In the genomic region with DNA sequence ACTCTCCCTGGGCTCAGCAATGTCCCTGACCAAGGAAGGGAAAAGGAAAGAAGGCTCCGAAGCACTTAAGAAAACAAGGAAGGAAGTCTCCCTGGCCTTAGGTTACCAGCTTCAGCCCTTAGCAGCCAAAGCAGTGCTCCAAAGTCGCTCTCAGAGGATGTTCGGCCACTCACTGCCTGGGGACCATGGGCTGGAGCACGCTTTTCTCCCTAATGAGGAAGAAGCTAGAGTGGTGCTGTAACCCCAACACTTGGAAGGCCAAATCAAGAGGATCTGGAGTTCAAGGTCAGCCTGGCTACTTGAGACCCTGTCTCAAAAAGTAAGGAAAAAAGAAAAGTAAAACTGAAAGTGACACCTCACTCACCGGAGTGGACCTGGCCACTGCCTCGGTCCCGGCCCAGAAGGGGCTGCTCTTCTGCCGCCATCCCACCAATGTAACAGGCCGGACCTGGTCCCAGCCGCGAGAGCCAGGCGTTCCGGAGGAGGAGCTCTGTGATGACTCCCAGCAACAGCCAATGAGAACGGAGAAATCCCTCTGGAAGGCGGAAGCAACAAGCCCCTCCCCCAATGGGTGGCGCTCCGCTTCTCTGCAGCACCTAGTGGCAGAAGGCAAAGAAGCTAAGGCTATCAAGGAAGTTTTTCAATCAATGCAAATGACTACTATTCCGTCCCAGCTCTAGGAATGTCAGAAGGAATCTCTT, we compare ENCODE assay signal across 8 mouse cellular contexts. TPM values are rescaled to one million over a fixed set of nuclear protein-coding genes. Genes with fewer than 3 reads are reported as not detected.
DNase-seq lines count a peak whose midpoint lies in the region; ATAC-seq and TF ChIP-seq lines count a peak whose summit lies in the region.

Tpcn2 (minus strand) TSS at position 525 of the 701 bp plus-strand sequence.

- peak; percentile 95 for DNase-seq in MN1 (ENCODE audit: low spot score)
- peak; percentile 96 for DNase-seq in cerebellum, adult 9-10 months
- peak; percentile 92 for DNase-seq in hindbrain, embryonic 10.5 days (ENCODE audit: low spot score)
- peak; percentile 93 for DNase-seq in layer of hippocampus, adult 9-11 months
- peak; percentile 99 for DNase-seq in lung, postnatal 0 days (ENCODE audit: low spot score)
- peak; percentile 84 for DNase-seq in ovary, postnatal 14 days (ENCODE audit: low spot score)
- DNase-seq in thymus, postnatal 14 days = peak; percentile 93

- peak within 1 kb of the TSS; percentile 61 for H3K4me3 ChIP-seq in hindbrain, embryonic 10.5 days
- H3K4me3 ChIP-seq in lung, postnatal 0 days (ENCODE audit: low read depth, low read length) = peak within 1 kb of the TSS; percentile 46

- peaks cover 41% of the 10 kb centered on the region for H3K4me1 ChIP-seq in hindbrain, embryonic 10.5 days (replicated peaks)
- H3K4me1 ChIP-seq in lung, postnatal 0 days (ENCODE audit: insufficient read depth, low read depth, low read length) = peaks cover 8% of the 10 kb centered on the region; the same call in 1 of the 2 replicates

- H3K4me2 ChIP-seq in lung, postnatal 0 days (replicated peaks; ENCODE audit: low read depth, low read length) = peak within 1 kb of the TSS; percentile 66

- no peak for TF ChIP-seq EP300 in lung, postnatal 0 days (IDR thresholded peaks at IDR 0.05)

- WGBS in hindbrain, embryonic 10.5 days = 4% methylated on average over 18 of the region's 18 CpGs
- under 1% methylated on average over 18 of the region's 18 CpGs for WGBS in lung, postnatal 0 days

- peak; percentile 77 for TF ChIP-seq CTCF in lung, postnatal 0 days (IDR thresholded peaks at IDR 0.05)

- peak within 1 kb of the TSS; percentile 85 for H3K27ac ChIP-seq in hindbrain, embryonic 10.5 days
- H3K27ac ChIP-seq in lung, postnatal 0 days (ENCODE audit: low read length) = peak within 1 kb of the TSS; percentile 85

- H3K27me3 ChIP-seq in hindbrain, embryonic 10.5 days (ENCODE audit: insufficient read depth, poor library complexity, severe bottlenecking) = no peaks in the 10 kb centered on the region
- no peaks in the 10 kb centered on the region for H3K27me3 ChIP-seq in lung, postnatal 0 days (replicated peaks; ENCODE audit: insufficient read depth, low read length)

- H3K36me3 ChIP-seq in hindbrain, embryonic 10.5 days = peaks cover 18% of the 10 kb centered on the region
- no peaks in the 10 kb centered on the region; the same call in none of the 2 replicates for H3K36me3 ChIP-seq in lung, postnatal 0 days (ENCODE audit: insufficient read depth, low read length)

- H3K9me3 ChIP-seq in hindbrain, embryonic 10.5 days = no peaks in the 10 kb centered on the region
- H3K9me3 ChIP-seq in lung, postnatal 0 days (ENCODE audit: low read length) = no peaks in the 10 kb centered on the region

- H3K9ac ChIP-seq in lung, postnatal 0 days (replicated peaks; ENCODE audit: low read depth) = peak within 1 kb of the TSS; percentile 47

- peak; percentile 100 for ATAC-seq in frontal cortex, adult (ENCODE audit: low TSS enrichment)
- peak; percentile 94 for ATAC-seq in lung, postnatal 0 days

RNA-seq across cellular contexts. Expression of gene Tpcn2, which starts in this region (rescaled TPM):
- 5.7 and 5.8 TPM in 2 replicates for polyA plus RNA-seq in hindbrain, embryonic 10.5 days (2016; fragmentation: Nextera tagmentation; extraction: Ambion mirVana)
- 17.3 and 22.7 TPM in 2 replicates for polyA plus RNA-seq in lung, postnatal 0 days (2015; fragmentation: Nextera tagmentation; extraction: Ambion mirVana)

Comparison
In these comparisons a context has a peak if more than half of its experiments do, and no peak if none do; other contexts are left out.
1. Peak in every context shown above with its lines: DNase-seq, ATAC-seq, H3K4me3 ChIP-seq and H3K27ac ChIP-seq.